Mouse (Mus musculus) liver, embryonic 14.5 days (tissue): Measurements from ENCODE around the gene Lamp5. TPM values are rescaled to one million over a fixed set of nuclear protein-coding genes. Genes with fewer than 3 reads are reported as not detected.

Experiments used
- ATAC-seq: fragments of 200-750 bp; cut with Nextera tagmentation; 2 replicates; pipeline ENCODE4 v1.8.0; 2017; ENCODE audit warnings: moderate number of reproducible peaks, mild to moderate bottlenecking, moderate library complexity; ENCODE audit not compliant: insufficient read depth
- DNase-seq, 3 experiments: peaks; one replicate each; pipeline ENCODE4 v3.0.0-alpha.2; 2012 to 2013; ENCODE audit warnings: low read depth in 3 of 3, low spot score in 3 of 3
- H3K27ac ChIP-seq: fragments of 300-500 bp; sonication (generic); 2 replicates; pipeline ENCODE4 v1.5.1; 2014; ENCODE audit warnings: moderate library complexity, mild to moderate bottlenecking, control low read depth, inconsistent platforms
- H3K27me3 ChIP-seq: fragments of 300-500 bp; sonication (generic); 2 replicates; pipeline ENCODE4 v1.6.1; 2014; ENCODE audit warnings: mild to moderate bottlenecking, low read length, moderate library complexity; ENCODE audit not compliant: control insufficient read depth, insufficient read depth
- H3K36me3 ChIP-seq: fragments of 300-500 bp; sonication (generic); replicated peaks from 2 replicates; pipeline ENCODE4 v1.6.1; 2014; ENCODE audit warnings: low read depth; ENCODE audit not compliant: control insufficient read depth, insufficient read depth
- H3K4me1 ChIP-seq, 2 experiments: fragments of 200-500 bp in 1 of 2; fragments of 300-500 bp in 1 of 2; sonication (generic) in 1 of 2; replicated peaks; 2 replicates each; pipeline ENCODE4 v1.6.1; 2012 to 2014; ENCODE audit warnings: antibody characterized with exemption in 1 of 2, inconsistent platforms in 1 of 2, low read length in 1 of 2; ENCODE audit not compliant: control insufficient read depth in 2 of 2, insufficient read depth in 2 of 2
- H3K4me2 ChIP-seq: fragments of 300-500 bp; sonication (generic); 2 replicates; pipeline ENCODE4 v1.6.1; 2014; ENCODE audit warnings: low read depth, mild to moderate bottlenecking, control low read depth, moderate library complexity
- H3K4me3 ChIP-seq, 2 experiments: fragments of 200-500 bp in 1 of 2; fragments of 300-500 bp in 1 of 2; sonication (generic) in 1 of 2; 2 replicates each; pipeline ENCODE4 v1.5.1; 2012 to 2014; ENCODE audit warnings: low read depth in 2 of 2, low read length in 2 of 2, mild to moderate bottlenecking in 2 of 2, control low read depth in 1 of 2, inconsistent platforms in 1 of 2, moderate library complexity in 1 of 2; ENCODE audit not compliant: insufficient read depth in 1 of 2
- H3K9ac ChIP-seq: fragments of 300-500 bp; sonication (generic); replicated peaks from 2 replicates; pipeline ENCODE4 v1.6.1; 2014; ENCODE audit warnings: mild to moderate bottlenecking, control low read depth, moderate library complexity
- H3K9me3 ChIP-seq: fragments of 300-500 bp; sonication (generic); 2 replicates; pipeline ENCODE4 v1.6.1; 2016; ENCODE audit warnings: low read length, mixed read lengths; ENCODE audit not compliant: control insufficient read depth
- CTCF ChIP-seq: IDR thresholded peaks from 2 replicates; pipeline ENCODE4 v1.5.1; 2016; ENCODE audit warnings: antibody characterized with exemption, low read depth, control low read depth
- EP300 ChIP-seq: IDR thresholded peaks from 2 replicates; pipeline ENCODE4 v1.6.1; 2016; ENCODE audit warnings: antibody characterized with exemption, low read depth
- WGBS: fragments of 180-500 bp; shearing (Covaris S2); extraction: QIAGEN DNeasy Blood & Tissue Kit; methylation state at CpG from one replicate; pipeline ENCODE4 v1.1.7; 2014; ENCODE audit not compliant: insufficient replicate concordance; 5-methylcytosine and 5-hydroxymethylcytosine counted together
- polyA plus RNA-seq, 2 experiments: library from polyadenylated mRNA; depleted of rRNA in 1 of 2; stranded (reverse) in 1 of 2; unstranded in 1 of 2; fragments of >200 nt; fragmentation: Nextera tagmentation in 1 of 2; extraction: Ambion mirVana in 1 of 2; gene quantifications; 2 replicates each; pipeline versions ENCODE4 v1.2.1 to v1.2.3; 2012 to 2014

The Lamp5 gene
- polyA plus RNA-seq (2012; rRNA removed) (0.02 TPM in 1 of 2 replicates, not detected in the other), polyA plus RNA-seq (2014; fragmentation: Nextera tagmentation; extraction: Ambion mirVana) (not detected in 2 replicates)

DNA sequence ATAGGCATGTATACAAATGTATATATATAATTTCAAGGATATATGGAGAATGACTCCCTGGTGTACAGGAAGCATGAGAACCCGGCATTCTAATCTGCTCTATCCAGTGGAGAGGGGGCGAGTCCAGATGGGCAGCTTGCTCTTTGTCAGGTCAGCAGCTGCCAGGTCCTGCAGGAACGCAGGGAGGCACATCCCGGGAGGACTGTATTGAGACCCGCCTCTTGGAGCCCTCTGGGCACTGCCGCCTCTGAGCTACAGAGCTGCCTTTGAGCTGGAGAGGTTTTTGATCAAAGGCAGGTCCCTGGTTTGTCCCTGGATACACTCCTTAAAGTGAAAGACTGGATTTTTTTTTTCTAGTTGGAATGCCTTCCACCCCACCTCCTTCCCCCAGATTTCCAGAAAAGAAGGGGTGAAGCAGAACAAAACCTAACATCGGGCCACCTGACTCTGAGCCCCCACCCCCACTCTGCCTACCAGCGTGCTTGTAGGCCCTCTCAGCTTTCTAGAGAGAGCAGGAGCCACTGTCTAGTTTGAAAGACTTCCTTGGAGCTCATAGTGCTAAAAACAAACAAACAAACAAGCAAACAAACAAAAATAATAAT is at the start of gene Lamp5:
Lamp5 (plus strand) TSS at position 552 of the 602 bp plus-strand sequence.
- ATAC-seq, result no peak
- Histone ChIP-seq H3K4me2 (no peak within 1 kb of the TSS), H3K4me3 (no peak within 1 kb of the TSS)

DNA sequence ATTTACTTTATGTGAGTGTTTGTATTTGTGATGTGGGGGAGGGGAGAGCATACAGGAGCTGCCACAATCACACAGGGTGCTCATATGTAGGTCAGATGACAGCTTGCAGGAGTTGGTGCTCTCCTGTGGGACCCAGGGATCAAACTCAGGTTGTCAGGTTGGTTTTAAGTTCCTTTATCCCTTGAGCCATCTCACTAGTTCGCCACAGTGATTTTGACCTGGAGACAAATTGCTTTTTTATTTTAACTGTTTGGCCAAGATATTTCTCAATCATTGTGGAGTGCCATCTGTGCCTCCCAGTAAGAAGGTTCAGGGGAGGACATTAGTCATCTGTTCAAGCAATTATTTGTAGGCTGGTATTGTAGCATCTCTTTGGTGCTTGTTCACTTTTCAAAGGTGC is 48.2 kb upstream of the Lamp5 start:
- Histone ChIP-seq H3K27ac (no peak overlapping the region), H3K27me3 (no peaks in the 10 kb centered on the region), H3K9me3 (no peaks in the 10 kb centered on the region), H3K36me3 (no peaks in the 10 kb centered on the region), H3K4me3 (no peak overlapping the region), H3K4me1 (no peaks in the 10 kb centered on the region), H3K4me2 (no peak overlapping the region), H3K9ac (no peak overlapping the region)
- 52% methylated on average over 1 of the region's 1 CpGs for WGBS
- DNase-seq (no peak), ATAC-seq (no peak)
- TF ChIP-seq CTCF (no peak), EP300 (no peak)

More for the DNA sequence above, at the start of gene Lamp5:
- H3K27ac ChIP-seq, result no peak within 1 kb of the TSS
- H3K27me3 ChIP-seq, result no peaks in the 10 kb centered on the region
- H3K9me3 ChIP-seq, result no peaks in the 10 kb centered on the region
- H3K4me1 ChIP-seq, result no peaks in the 10 kb centered on the region
- no peak for DNase-seq
- TF ChIP-seq EP300, result no peak
- TF ChIP-seq CTCF, result no peak
- WGBS, result 16% methylated on average over 8 of the region's 8 CpGs
- no peaks in the 10 kb centered on the region for H3K36me3 ChIP-seq
- H3K9ac ChIP-seq, result no peak within 1 kb of the TSS

DNA sequence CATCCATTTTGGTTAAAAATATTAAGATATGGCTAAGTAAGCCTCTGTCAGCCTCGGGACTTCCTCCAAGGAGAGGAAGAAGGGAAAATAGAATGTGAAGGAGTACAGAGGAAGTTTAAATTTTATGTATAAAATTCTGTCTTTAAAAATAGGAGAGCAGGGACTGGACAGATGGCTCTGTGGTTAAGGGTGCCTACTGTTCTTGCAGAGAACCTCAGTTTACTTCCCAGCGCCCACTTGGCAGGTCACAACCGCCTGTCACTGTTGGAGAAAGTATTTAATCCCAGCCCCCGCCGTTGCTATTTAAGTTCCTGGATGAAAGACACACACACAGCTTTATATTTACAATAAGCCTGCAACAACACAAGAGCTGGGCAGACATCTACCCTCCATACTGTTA is 45.8 kb upstream of the Lamp5 start:
- H3K27me3 ChIP-seq, result no peaks in the 10 kb centered on the region
- no peak overlapping the region for H3K9ac ChIP-seq
- no peak for TF ChIP-seq EP300
- TF ChIP-seq CTCF, result no peak
- 61% methylated on average over 5 of the region's 5 CpGs for WGBS
- DNase-seq, result no peak
- H3K9me3 ChIP-seq, result no peaks in the 10 kb centered on the region
- no peaks in the 10 kb centered on the region for H3K36me3 ChIP-seq
- H3K4me3 ChIP-seq, result no peak overlapping the region
- H3K27ac ChIP-seq, result no peak overlapping the region
- no peaks in the 10 kb centered on the region for H3K4me1 ChIP-seq
- no peak overlapping the region for H3K4me2 ChIP-seq
- no peak for ATAC-seq

- Histone ChIP-seq H3K27me3 (no peaks in the 10 kb centered on the region), H3K4me2 (no peak overlapping the region), H3K27ac (no peak overlapping the region), H3K36me3 (no peaks in the 10 kb centered on the region), H3K4me1 (no peaks in the 10 kb centered on the region), H3K4me3 (no peak overlapping the region), H3K9ac (no peak overlapping the region), H3K9me3 (no peaks in the 10 kb centered on the region)
- 73% methylated on average over 9 of the region's 9 CpGs for WGBS
- TF ChIP-seq CTCF, result no peak
- TF ChIP-seq EP300, result no peak
- DNase-seq (no peak), ATAC-seq (no peak)
Measured at GRCm38 (mm10) chr2:136012759-136013158, 39.3 kb upstream of the Lamp5 start.

DNA sequence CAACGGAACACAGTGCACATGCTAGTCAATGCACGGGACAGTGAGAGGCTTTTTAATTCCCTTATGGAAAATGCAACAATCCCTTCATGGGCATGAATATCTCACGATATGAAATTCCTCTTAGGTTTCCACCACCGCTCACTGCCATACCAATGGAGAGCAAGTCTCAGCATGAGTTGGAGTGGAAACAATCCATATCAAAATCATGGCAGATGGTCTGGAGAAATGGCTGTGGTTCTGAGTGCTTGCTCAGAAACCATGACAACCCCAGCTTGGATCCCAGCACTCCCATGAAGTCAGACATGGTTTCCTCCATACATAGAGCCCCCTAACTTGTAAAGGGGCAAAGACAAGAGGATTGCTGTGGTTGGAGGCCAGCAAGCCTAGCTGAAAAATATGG is 3.6 kb upstream of the Lamp5 start:
- WGBS, result 65% methylated on average over 4 of the region's 4 CpGs
- Histone ChIP-seq H3K4me3 (no peak overlapping the region), H3K27ac (no peak overlapping the region), H3K36me3 (no peaks in the 10 kb centered on the region), H3K4me1 (no peaks in the 10 kb centered on the region), H3K9ac (no peak overlapping the region), H3K27me3 (no peaks in the 10 kb centered on the region), H3K4me2 (no peak overlapping the region), H3K9me3 (no peaks in the 10 kb centered on the region)
- ATAC-seq (no peak), DNase-seq (no peak)
- TF ChIP-seq EP300, result no peak
- TF ChIP-seq CTCF, result no peak
